Mouse (Mus musculus): ENCODE measurements around the gene Mup21.
"Not testable (repeated sequence)": the region's sequence is repeated elsewhere in the genome, so short reads cannot be mapped to it uniquely, and the experiment has no call there.

Gene Mup21

DNA sequence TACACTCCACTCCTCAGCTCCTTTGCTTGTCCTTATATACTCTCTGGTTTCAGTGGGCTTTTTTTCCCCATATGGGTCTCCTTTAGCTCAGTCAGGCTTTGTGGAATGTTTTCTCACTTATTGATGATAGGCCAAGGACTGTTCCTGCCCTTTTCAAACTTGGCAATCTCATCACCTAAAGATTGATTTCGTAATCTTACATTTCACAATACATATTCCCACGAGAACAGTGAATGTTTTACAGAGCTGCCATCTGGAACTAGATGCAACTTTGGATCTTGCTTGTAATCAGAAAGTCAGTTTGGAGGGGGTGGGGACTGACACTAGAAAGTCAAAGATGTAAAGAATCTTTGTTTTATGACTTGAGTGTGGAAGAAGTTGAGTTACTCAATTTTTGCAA is at the start of gene Mup21:
Mup21 (minus strand) TSS at position 53 of the 400 bp plus-strand sequence.
- no peak for DNase-seq

DNA sequence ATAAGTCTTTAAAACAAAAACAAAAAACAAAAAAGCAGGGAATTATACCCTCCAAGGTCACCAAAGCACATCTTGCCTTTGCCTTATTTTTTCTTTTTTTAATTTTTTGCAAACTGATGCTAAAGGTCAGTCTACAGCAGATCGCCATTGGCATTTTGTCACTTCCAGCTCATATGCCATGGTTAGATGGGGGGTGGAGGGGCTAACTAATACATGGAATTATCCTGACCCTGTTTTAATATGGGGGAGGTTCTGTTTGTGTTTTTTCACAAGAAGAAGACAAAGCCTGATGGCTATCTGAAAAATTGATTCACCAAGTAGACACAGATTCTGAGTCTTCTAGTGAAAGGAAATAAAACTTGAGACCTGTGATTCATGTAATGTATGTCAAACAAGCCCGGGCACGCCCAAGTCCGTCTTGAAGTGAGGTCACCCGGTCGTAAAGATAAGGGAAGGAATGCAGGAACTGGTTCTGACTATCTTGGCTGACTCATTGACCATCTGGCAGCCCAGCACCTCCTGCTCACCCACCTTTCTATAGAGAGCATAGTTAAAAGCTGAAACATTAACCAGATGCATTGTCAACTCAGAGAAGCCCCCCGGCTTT is 49.4 kb upstream of the Mup21 start:
- DNase-seq = no peak

DNA sequence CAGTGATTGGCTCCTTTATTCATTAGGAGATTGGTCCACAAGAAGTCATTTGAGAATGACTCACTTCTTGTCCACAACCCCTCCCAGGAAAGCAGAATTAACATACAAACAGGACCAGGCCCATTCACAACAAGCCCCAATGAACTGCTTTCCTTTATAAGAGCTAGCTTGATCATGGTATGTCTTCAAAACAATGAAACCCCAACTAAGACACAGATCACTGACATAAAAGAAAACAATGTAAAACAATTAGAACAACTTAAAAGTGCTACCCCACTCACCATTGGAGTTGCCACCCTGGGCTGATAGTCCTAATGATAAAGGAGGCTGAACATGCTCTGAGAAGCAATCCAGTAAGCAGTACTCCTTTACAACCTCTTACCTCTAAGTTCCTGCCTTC is 38.1 kb upstream of the Mup21 start:
- no peak for DNase-seq

DNA sequence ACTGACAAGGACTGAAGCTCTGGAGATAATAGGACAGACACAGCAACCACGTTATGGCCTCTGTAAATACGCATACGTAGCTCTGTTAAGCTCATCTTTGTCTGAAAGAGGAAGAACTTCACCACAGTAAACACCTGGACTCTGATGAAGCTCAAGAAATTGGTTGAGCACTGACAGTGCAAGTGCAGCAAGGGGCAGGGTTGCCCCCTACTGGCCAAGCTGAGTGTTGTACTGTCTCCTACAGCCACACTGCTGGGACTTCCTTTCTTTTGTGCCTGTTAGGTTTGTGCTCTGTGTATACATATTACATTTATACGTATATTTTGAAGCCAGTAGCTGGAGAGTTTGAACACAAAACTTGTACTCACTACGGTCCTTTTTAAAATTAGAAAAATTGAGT is 26.6 kb upstream of the Mup21 start:
- DNase-seq = peak in 1 of 2 experiments; percentile 2

DNA sequence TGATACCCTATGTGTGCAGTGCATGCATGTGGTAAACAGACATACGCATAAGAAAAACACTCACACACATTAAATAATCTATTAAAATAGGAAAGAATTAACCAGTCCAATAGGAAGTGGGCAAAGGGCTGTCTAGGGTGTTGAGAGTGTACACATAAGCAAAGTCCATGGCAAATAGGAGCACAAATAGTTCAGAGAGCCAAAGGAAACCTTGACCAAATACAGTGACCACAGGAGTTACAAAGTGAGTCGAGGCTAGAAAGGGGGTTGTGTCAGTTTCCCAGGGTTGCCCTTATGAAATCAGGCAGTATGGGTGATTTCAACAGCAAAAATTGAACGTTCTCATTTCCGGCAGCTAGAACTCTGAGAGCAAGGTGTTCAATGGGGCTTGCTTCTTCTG is 23.8 kb upstream of the Mup21 start:
- DNase-seq = no peak

DNA sequence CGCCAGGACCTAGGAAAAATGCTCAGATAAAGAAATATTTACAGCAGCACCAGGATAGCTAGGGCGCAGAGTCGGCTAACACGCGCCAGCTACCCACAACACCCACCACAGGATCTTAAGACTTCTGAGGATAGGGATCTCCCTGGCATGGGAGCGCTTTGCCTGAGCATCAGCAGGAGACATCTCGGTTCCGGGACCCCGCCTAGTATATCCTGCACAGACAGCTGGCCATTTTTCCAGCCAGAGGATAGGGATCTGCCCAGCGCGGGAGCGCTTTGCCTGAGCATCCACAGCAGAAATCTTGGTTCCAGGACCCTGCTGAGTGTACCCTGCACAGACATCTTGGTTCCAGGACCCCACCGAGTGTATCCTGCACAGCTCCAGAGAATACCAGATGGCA is 17.0 kb upstream of the Mup21 start:
- DNase-seq = not testable (repeated sequence)

DNA sequence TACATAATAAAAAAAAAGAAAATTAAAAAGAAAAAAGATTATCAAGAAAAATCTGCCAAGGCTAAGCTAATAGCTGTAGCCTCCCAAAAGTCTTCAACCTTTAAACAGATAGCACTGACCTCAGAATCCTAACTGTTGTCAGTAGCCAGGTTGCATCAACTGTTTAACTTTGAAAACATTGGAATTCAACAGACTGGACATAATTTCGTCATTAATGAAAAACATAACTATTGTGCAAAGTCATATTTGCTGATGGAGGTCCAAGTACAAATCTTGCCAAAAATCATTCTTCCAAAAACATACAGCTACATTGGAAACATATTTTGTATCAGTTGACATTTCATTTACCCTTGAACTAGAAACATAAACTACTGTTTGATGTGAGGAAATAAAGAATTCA is 7.7 kb upstream of the Mup21 start:
- DNase-seq = no peak

DNA sequence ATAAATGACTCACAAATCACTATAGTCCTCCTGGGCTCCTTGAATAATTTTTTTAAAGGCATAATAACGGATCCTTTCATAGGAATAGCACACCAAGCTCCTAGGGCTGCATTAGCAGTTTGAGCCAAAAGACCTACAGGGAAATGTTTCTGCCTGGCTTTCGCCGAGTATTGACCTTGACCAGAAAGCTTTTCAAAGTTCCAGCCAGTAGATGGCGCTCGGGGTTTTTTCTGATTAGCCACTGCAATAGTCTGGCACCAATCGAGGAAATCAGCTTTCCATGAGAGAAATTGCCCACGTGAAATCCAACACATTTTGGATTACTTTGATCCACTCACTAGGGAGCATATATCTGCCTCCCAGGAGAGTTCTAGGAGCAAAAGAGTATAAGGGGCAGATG is 17.0 kb downstream of the Mup21 start:
- peak; percentile 6 to 64 for DNase-seq

DNA sequence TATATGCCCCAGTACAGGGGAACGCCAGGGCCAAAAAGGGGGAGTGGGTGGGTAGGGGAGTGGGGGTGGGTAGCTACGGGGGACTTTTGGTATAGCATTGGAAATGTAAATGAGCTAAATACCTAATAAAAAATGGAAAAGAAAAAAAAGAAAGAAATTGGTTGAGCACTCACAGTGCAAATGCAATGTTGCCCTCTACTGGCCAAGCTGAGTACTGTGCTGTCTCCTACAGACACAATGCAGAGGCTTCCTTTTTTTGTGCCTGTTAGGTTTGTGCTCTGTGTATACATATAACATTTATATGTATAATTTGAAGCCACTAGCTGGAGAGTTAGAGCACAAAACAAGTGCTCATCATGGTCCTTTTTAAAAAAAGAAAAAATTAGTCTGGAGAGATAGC is 47.3 kb downstream of the Mup21 start:
- peak in 1 of 2 experiments; percentile 36 for DNase-seq
